11 mouse cellular contexts compared by ENCODE assay signal in genomic region chr6:112861351-112862297, GRCm38 (mm10).
DNase-seq lines count a peak whose midpoint lies in the region; ATAC-seq lines count a peak whose summit lies in the region.
"Had no signal": no experiment of that assay in that cellular context is flagged by ENCODE, and none has a peak within 500 bp of the region (broad histone marks: within the 10 kb centered on the region; RNA-seq: fewer than 3 reads in every experiment).

No protein-coding gene starts in this region.

- H3K9me3 ChIP-seq in heart, embryonic 12.5 days (replicated peaks) = no peaks in the 10 kb centered on the region
- no peaks in the 10 kb centered on the region for H3K9me3 ChIP-seq in limb, embryonic 10.5 days (replicated peaks)

- 69% methylated on average over 11 of the region's 11 CpGs for WGBS in heart, embryonic 12.5 days
- 89% methylated on average over 11 of the region's 11 CpGs for WGBS in limb, embryonic 10.5 days

- no peak overlapping the region for H3K4me2 ChIP-seq in heart, embryonic 12.5 days
- H3K4me2 ChIP-seq: lung, embryonic 14.5 days had no signal

- peak; percentile 9 to 17 for DNase-seq in heart, adult 18-20 months
- DNase-seq in spleen, adult 18-20 months = peak; percentile 10 to 16
- no peak for DNase-seq in spleen, postnatal 14 days (ENCODE audit: low spot score in 2 of 2)
- peak; percentile 52 for DNase-seq in spleen, postnatal 36 days (ENCODE audit: low spot score in 2 of 2)
- no peak for DNase-seq in kidney, postnatal 10 days
- no peak for DNase-seq in limb, embryonic 10.5 days (ENCODE audit: low spot score)
- DNase-seq: kidney, adult 8-10 months; lung, embryonic 14.5 days had no signal

- H3K4me3 ChIP-seq in heart, embryonic 12.5 days = no peak overlapping the region
- no peak overlapping the region for H3K4me3 ChIP-seq in limb, embryonic 10.5 days

- no peak overlapping the region for H3K9ac ChIP-seq in heart, embryonic 12.5 days
- H3K9ac ChIP-seq: lung, embryonic 14.5 days had no signal

- peaks cover 9% of the 10 kb centered on the region; the same call in 1 of the 2 replicates for H3K27me3 ChIP-seq in heart, embryonic 12.5 days (replicated peaks)
- H3K27me3 ChIP-seq in limb, embryonic 10.5 days (ENCODE audit: low read depth, poor library complexity, severe bottlenecking) = no peaks in the 10 kb centered on the region

- no peak overlapping the region for H3K27ac ChIP-seq in heart, embryonic 12.5 days (ENCODE audit: poor library complexity, severe bottlenecking)
- no peak overlapping the region for H3K27ac ChIP-seq in limb, embryonic 10.5 days

- peaks cover 16% of the 10 kb centered on the region for H3K4me1 ChIP-seq in heart, embryonic 12.5 days (replicated peaks)
- peaks cover 5% of the 10 kb centered on the region; the same call in 1 of the 2 replicates for H3K4me1 ChIP-seq in limb, embryonic 10.5 days

- ATAC-seq in heart, embryonic 12.5 days (ENCODE audit: insufficient number of reproducible peaks, low FRiP score) = no peak
- ATAC-seq in common myeloid progenitor, adult 5-6 weeks (replicated peaks; ENCODE audit: low read depth, poor library complexity, severe bottlenecking) = peak; percentile 79
- ATAC-seq: forebrain, embryonic 16.5 days had no signal

- no peaks in the 10 kb centered on the region for H3K36me3 ChIP-seq in heart, embryonic 12.5 days
- H3K36me3 ChIP-seq in limb, embryonic 10.5 days = no peaks in the 10 kb centered on the region

Comparison
In these comparisons a context has a peak if more than half of its experiments do, and no peak if none do; other contexts are left out.
1. DNase-seq: peak in heart, adult 18-20 months (2 of 2), spleen, adult 18-20 months (2 of 2) and spleen, postnatal 36 days (2 of 2); none in spleen, postnatal 14 days (0 of 2), kidney, postnatal 10 days (single experiment) and limb, embryonic 10.5 days (single experiment).